Mouse (Mus musculus): Measurements from ENCODE around the gene Zfp239.

- TF ChIP-seq CTCF (IDR thresholded peaks at IDR 0.05; ENCODE audit: low read depth, low read length) (no peak), GATA2 (IDR thresholded peaks at IDR 0.05; ENCODE audit: borderline replicate concordance, low read depth, low read length) (no peak), GATA1 (IDR thresholded peaks at IDR 0.05; ENCODE audit: borderline replicate concordance, low read length) (no peak)
Measured at GRCm38 (mm10) chr6:117885943-117886342, 24.0 kb downstream of the Zfp239 start.

Data from G1E (cell line).